Mouse (Mus musculus): ENCODE data around the gene Jmjd4. TPM values are rescaled to one million over a fixed set of nuclear protein-coding genes. Genes with fewer than 3 reads are reported as not detected.

The Jmjd4 gene
- 7.9 and 11.2 TPM in 2 replicates for polyA plus RNA-seq (2012; ENCODE audit: low replicate concordance)

DNA sequence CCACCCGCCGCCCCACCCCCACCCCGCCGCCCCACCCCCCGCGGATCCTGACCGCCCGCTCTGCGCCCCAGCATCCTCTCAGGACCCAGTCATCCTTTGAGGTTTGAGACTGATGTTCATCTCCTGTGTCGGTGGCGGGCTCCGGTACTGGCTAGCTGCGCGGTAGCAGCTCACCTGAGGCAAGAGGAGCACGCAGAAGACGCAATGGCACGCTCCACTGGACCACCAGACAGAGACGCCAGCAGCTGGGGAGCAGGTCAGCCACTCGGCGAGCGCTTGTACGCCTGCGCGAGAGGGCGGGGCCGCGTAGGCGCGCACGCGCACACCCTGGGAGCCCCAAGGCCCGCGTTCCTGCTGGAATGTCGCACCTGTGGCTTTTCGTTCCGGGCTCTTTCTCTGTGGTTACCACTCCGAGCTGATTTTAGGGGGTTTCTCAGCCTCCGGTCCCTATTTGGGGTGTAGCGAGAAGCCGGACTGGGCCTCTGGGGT lies at the start of gene Jmjd4:
TSS of gene Jmjd4 (plus strand) at position 305 of the 489 bp plus-strand sequence.

DNA sequence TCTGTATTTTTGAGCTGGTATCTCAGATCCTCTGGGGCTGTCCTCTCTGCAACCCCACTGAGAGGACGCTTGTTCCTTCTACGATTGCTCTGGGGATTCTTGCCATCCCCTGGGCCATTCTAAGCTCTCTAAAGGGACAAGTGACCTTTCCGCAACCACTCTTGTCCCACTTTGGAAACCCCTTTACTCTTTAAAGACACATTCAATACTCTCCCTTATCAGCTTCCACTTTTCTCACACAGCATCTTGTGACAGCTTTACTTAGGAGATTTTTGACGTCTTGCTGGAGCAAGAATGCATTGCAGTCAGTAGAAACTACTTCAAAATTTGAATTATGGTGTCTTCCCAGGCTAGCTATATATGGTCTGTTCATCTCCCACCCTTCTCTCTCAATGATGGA lies 1.2 kb downstream of the Jmjd4 start, which contains the start of gene Snap47:
TSS of gene Snap47 (minus strand) at position 101 of the 400 bp plus-strand sequence.

DNA sequence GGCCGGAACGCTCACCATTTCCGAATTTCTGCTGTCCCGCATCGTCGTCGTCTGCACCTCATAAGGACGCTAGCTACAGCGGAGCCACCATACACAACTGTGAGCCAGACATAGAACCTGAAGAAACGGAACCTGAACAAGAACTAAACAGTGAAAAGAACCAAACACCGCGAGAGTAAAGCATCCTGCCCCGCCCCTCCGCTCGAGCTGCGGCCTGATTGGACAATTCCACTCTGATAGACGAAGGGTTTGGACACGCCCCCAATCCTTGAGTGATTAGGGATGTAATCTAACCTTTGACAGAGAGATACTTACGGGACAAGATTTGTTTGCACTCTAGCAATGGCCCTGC lies 22.5 kb downstream of the Jmjd4 start, which contains the start of gene Zfp867:
TSS of gene Zfp867 (minus strand) at position 149 of the 352 bp plus-strand sequence.

Other genes with a start within 250 kb of the Jmjd4 start
- gene Mrpl55, start 247.6 kb upstream of the Jmjd4 start, polyA plus RNA-seq (2012; ENCODE audit: low replicate concordance) = 16.0 and 43.0 TPM in 2 replicates
- gene 2310033P09Rik, start 241.7 kb upstream of the Jmjd4 start, polyA plus RNA-seq (2012; ENCODE audit: low replicate concordance) = 31.8 and 32.5 TPM in 2 replicates
- gene Arf1, start 221.8 kb upstream of the Jmjd4 start, polyA plus RNA-seq (2012; ENCODE audit: low replicate concordance) = 137 and 178 TPM in 2 replicates
- 0.06 TPM in 1 of 2 replicates, not detected in the other for gene Wnt3a, start 159.3 kb upstream of the Jmjd4 start, polyA plus RNA-seq (2012; ENCODE audit: low replicate concordance)
- gene Wnt9a, start 143.1 kb upstream of the Jmjd4 start, polyA plus RNA-seq (2012; ENCODE audit: low replicate concordance) = 0.05 TPM in 1 of 2 replicates, not detected in the other
- gene Prss38, start 74.4 kb upstream of the Jmjd4 start, polyA plus RNA-seq (2012; ENCODE audit: low replicate concordance) = not detected in 2 replicates
- gene Snap47, start 1.1 kb downstream of the Jmjd4 start, polyA plus RNA-seq (2012; ENCODE audit: low replicate concordance) = 0.78 and 2.8 TPM in 2 replicates
- gene Zfp867, start 22.4 kb downstream of the Jmjd4 start, polyA plus RNA-seq (2012; ENCODE audit: low replicate concordance) = 0.07 and 0.11 TPM in 2 replicates
- gene Zkscan17, start 76.7 kb downstream of the Jmjd4 start, polyA plus RNA-seq (2012; ENCODE audit: low replicate concordance) = 23.9 and 35.1 TPM in 2 replicates
- gene Nlrp3, start 91.5 kb downstream of the Jmjd4 start, polyA plus RNA-seq (2012; ENCODE audit: low replicate concordance) = 0.18 and 0.73 TPM in 2 replicates
- gene Olfr222, start 126.2 kb downstream of the Jmjd4 start, polyA plus RNA-seq (2012; ENCODE audit: low replicate concordance) = not detected in 2 replicates
- gene Olfr223, start 143.2 kb downstream of the Jmjd4 start, polyA plus RNA-seq (2012; ENCODE audit: low replicate concordance) = not detected in 2 replicates
- gene Mprip, start 211.3 kb downstream of the Jmjd4 start, polyA plus RNA-seq (2012; ENCODE audit: low replicate concordance) = 34.3 and 43.9 TPM in 2 replicates